Mouse (Mus musculus) right cerebral cortex, adult 18-20 months (tissue): ENCODE measurements at regions not wholly inside any gene's neighbourhood (a gene's known extent, or its start where the extent isn't known, plus 50 kb on each side); places are given as distances from the start of the nearest gene placed in this dataset.

Experiments
- DNase-seq: peaks from one replicate; pipeline ENCODE4 v3.0.0; 2022; ENCODE audit warnings: mixed read lengths

DNA sequence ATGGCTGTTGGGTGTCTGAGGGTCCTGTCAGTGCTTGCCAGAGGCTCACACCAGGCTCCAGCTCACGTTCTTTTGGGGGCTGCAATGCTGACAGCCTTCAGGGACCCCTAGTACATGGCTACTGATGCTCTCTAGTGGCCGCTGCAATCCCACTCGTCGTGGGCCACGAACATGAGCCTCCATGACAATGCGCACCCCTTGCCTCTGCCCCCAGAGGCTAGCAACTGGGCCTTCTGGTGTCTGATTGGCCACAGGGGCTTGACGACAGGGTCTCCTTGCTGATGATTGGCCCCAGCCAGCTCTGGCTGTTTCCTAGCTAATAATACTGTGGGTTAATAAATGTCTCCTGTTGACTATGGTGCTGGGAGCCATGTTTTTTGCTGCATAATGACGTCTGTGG, 61.1 kb downstream of the Rtl1 start:
- no peak for DNase-seq

- DNase-seq, result no peak
Observed at GRCm38 (mm10) chr12:109538641-109539040, 61.5 kb downstream of the Rtl1 start.

DNA sequence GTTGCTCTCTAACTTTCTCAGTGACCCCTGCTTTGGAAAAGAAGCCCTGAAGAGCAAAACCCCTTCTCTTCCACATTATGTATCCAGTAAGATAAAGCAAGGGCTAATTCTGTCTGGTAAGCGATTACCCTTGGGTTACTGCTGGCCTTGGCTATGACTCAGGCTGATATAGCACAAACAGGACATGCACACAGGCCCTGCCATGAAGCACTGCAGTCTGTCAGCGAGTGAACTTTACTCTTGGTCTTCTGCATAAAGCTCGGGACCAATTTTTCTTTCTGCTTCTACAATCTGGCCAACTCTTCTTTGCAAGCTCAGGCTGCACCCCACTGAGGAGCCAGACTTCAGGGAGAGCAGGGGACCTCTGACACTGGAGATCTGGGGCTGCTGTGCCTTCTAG, 63.6 kb downstream of the Rtl1 start:
- no peak for DNase-seq

- DNase-seq, result no peak
Observed at GRCm38 (mm10) chr12:109532392-109532791, 67.7 kb downstream of the Rtl1 start.

DNA sequence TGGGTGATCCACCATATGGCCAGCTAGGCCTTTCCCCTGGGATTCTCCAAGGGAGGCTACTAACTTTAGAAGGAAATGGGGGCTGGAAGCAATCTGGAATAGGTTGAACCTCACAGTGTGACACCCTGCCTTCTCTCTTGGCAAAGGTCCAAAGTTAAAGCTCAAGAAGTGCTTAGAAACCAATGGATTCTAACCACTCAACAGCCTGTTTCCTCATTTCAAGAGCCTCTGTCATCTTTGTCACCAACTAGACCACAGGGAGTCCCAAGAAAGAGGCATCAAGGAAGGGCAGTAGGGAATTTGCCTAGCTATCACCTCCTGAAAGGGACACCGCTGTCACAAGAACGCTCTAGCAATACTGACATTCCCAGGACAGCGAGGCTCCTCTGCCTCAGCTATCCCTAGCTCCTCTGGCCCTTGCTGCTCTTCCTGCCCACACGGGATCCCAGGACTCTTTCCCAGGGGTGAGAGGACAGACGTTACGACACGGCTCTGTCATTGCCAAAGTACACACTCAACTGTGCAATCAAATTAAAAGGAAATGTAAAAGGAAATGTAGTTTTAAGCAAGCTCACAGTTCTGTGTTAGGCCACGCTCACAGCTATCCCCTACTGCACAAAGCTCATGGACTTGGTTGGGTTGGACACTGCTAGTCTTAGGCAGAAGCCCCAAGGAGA, 68.6 kb downstream of the Rtl1 start:
- no peak for DNase-seq

GRCm38 (mm10) chr12:109530215-109531050, 69.7 kb downstream of the Rtl1 start:
- no peak for DNase-seq

DNA sequence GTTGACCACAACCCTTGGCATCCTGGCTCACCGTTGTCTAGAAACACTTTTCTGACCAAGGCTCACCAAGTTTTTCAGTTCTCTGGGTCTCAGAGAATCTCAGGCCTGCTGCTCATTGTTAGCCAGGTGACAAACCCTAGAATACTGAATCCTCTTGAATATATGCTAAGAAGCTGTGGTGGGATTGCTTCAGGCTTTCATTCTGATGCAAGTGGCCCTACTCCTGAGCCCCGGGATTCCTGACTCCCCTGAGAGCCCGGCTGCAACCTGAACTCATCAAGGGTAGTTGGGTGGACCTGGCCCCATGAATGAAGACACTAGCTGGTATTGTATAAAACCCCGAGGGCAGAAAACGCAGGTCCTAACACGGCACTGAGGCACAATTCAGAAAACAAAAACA, 70.6 kb downstream of the Rtl1 start:
- DNase-seq, result no peak

- no peak for DNase-seq
Observed at GRCm38 (mm10) chr12:109528966-109529365, 71.2 kb downstream of the Rtl1 start.

GRCm38 (mm10) chr12:109528263-109528545, 71.9 kb downstream of the Rtl1 start:
- DNase-seq, result no peak

DNA sequence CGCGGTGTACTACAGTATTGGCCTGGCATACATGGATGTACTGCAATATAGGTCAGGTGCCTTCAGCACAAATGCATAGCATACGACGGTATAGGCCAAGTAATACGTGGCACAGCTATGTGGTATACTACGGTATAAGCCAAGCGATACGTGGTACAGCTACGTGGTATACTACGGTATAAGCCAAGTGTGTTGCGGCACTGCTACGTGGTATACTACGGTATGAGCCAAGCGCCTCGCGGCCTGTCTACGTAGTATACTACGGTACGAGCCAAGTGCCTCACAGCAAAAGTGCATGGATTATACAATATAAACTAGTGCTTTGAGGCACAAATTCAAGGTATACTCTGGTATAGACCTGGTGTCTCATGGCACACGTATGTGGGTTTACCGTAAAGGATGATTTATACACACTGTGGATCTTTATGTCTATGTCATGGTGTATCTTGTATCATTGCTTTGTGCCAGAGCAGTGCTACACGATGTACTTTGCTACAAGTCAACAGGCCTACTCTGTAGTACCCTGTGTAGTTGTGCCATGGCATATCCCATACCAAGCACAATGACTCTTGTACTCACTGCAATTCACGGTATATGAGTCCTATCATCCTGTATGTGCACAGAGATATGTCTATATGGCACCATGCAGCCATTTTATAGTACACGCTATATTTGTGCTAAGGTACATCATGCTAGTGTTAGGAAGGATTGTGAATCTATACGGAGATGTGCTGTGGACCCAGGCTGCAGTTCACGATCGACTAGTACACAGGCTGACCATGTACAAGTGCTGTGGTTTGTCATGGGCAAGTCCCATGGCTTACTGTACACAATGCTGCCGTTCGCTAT, 72.5 kb downstream of the Rtl1 start:
- no peak for DNase-seq

- peak; percentile 18 for DNase-seq
Observed at GRCm38 (mm10) chr12:109525613-109526012, 73.0 kb downstream of the Dlk1 start.

DNA sequence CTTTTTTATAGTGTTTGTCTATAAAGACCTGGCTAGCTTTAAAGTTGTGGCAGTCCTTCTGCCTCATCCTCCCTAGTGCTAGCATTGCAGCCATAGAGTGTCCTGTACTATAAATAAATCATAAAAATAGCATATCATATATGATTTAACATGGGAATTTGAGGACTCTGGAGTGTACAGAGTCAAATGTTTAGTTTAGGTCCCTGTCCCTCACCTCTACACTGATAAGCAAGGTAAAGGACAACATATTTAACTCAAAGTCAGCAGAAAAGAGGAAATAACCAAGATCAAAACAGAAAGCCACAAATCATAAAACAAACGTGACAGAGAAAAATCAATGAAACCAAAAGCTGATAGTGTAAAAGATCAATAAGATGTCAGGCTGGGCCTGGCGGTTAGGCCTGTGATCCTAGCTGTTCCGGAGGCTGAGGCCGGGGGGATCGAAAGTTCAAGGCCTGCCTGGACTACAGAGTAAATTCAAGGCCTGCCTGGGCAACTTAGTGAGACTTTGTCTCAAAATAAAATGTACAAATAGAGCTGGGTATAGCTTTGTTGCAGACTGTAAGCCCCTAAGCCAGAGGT, 68.7 kb downstream of the Dlk1 start:
- no peak for DNase-seq

DNA sequence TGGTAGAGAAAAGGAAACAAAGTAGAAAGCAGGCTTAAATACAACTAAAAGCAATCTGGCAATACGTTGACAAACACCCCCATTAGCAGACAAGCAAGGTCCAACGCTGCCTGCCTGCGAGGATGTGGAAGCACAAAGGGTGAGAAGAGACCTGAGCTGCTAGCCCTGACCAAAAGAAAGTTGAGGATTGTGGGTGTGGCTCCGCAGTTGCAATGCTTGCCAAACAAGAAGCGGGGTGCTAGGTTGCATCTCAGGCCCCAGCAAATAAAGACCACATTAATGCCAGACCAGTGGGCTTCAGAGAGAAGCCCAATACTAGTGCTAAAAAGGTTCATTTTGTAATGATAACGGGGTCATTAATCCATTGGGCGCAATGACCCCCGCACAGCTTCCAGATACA, 67.8 kb downstream of the Dlk1 start:
- DNase-seq, result no peak

- no peak for DNase-seq
Observed at GRCm38 (mm10) chr12:109519838-109520237, 67.2 kb downstream of the Dlk1 start.

- no peak for DNase-seq
Observed at GRCm38 (mm10) chr12:109518413-109519021, 65.9 kb downstream of the Dlk1 start.

GRCm38 (mm10) chr12:109517764-109518163, 65.1 kb downstream of the Dlk1 start:
- DNase-seq, result no peak

DNA sequence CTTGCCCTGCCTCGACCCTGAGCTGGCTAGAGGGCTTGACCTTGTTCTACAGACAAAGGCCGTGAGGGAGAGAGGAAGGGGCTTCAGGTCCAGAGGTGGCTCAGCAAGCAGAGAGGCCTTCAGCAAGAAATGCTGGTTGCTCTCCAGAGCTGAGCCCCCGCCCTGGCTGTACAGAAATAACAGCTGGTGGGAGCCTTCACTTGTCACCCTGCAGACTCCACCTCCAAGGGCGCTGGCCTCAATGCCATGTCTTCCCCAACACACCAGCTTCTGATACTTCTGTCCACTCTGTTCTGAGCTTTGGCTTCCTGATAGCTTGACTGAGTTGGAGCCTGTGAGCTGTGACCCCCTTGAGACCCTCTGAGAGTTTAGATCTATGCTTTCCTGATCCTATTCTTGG, 64.3 kb downstream of the Dlk1 start:
- DNase-seq, result no peak

DNA sequence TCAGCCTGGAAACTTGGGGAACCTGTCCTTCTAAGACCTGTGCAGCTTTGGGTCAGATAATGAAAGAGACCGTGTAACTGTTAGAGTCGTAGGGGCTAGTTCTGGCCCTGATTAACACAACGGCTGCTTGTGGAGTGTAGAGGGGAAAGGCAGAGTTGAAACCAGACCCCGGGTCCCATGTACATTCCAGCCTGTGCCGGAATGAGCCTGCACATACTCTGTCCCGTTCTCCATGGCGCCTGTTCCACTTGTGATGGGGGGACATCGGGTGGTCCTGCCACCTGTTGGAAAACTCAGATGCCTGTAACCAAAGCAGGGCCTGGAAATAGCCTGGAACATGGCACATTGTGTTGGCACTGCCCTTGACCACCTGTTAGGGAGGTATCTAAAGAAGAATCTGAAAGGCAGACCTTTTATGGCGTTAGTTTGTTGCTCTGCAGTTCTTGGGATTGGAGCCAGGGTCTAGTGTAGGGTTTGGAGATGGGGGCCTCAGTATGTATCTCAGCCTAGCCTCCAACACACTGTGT, 61.7 kb downstream of the Dlk1 start:
- DNase-seq, result no peak
